Mouse (Mus musculus): ENCODE data around the gene Sept9. TPM values are rescaled to one million over a fixed set of nuclear protein-coding genes. Genes with fewer than 3 reads are reported as not detected.

Sept9 gene
- polyA plus RNA-seq, 1 experiment from 2014 or later = 125 TPM

GRCm38 (mm10) chr11:117291271-117292059, 92.0 kb downstream of the Sept9 start:
- Histone ChIP-seq H3K27ac (no peak overlapping the region; the same call in 1 of the 2 replicates), H3K9me3 (no peaks in the 10 kb centered on the region)
- 97% methylated on average over 30 of the region's 30 CpGs for WGBS

GRCm38 (mm10) chr11:117292446-117292845, 93.0 kb downstream of the Sept9 start:
- WGBS = 87% methylated on average over 11 of the region's 11 CpGs
- Histone ChIP-seq H3K9ac (replicated peaks) (no peak overlapping the region), H3K36me3 (peaks cover 19% of the 10 kb centered on the region), H3K4me1 (replicated peaks) (peaks cover 17% of the 10 kb centered on the region), H3K27me3 (no peaks in the 10 kb centered on the region), H3K27ac (no peak overlapping the region), H3K4me2 (replicated peaks) (no peak overlapping the region), H3K9me3 (no peaks in the 10 kb centered on the region), H3K4me3 (replicated peaks) (no peak overlapping the region)
- ATAC-seq = no peak

More at GRCm38 (mm10) chr11:117291271-117292059, 92.0 kb downstream of the Sept9 start:
- Histone ChIP-seq H3K4me2 (replicated peaks) (no peak overlapping the region), H3K27me3 (no peaks in the 10 kb centered on the region), H3K4me3 (replicated peaks) (no peak overlapping the region), H3K4me1 (replicated peaks) (peaks cover 16% of the 10 kb centered on the region), H3K36me3 (peaks cover 19% of the 10 kb centered on the region), H3K9ac (replicated peaks) (no peak overlapping the region)
- no peak for ATAC-seq

GRCm38 (mm10) chr11:117295266-117295665, 95.8 kb downstream of the Sept9 start:
- 59% methylated on average over 7 of the region's 7 CpGs for WGBS
- no peak overlapping the region for H3K9ac ChIP-seq (replicated peaks)

GRCm38 (mm10) chr11:117296116-117296499, 96.6 kb downstream of the Sept9 start:
- peaks cover 8% of the 10 kb centered on the region for H3K36me3 ChIP-seq
- no peaks in the 10 kb centered on the region for H3K27me3 ChIP-seq
- H3K4me2 ChIP-seq (replicated peaks) = no peak overlapping the region
- no peak overlapping the region for H3K27ac ChIP-seq
- no peaks in the 10 kb centered on the region for H3K9me3 ChIP-seq
- no peak overlapping the region for H3K4me3 ChIP-seq (replicated peaks)
- H3K4me1 ChIP-seq (replicated peaks) = peaks cover 17% of the 10 kb centered on the region
- 68% methylated on average over 4 of the region's 4 CpGs for WGBS
- H3K9ac ChIP-seq (replicated peaks) = 0 out of 2 replicates have a peak overlapping the region, but pooled peaks have one; percentile 14
- ATAC-seq = 0 out of 2 replicates have a peak, but pooled peaks have one; percentile 9

More at GRCm38 (mm10) chr11:117295266-117295665, 95.8 kb downstream of the Sept9 start:
- Histone ChIP-seq H3K4me2 (replicated peaks) (no peak overlapping the region), H3K36me3 (peaks cover 16% of the 10 kb centered on the region), H3K27ac (no peak overlapping the region), H3K27me3 (no peaks in the 10 kb centered on the region), H3K4me3 (replicated peaks) (no peak overlapping the region), H3K9me3 (no peaks in the 10 kb centered on the region), H3K4me1 (replicated peaks) (peaks cover 17% of the 10 kb centered on the region)
- ATAC-seq = no peak

- no peak overlapping the region for H3K27ac ChIP-seq
- no peak overlapping the region for H3K4me3 ChIP-seq (replicated peaks)
- H3K9ac ChIP-seq (replicated peaks) = 0 out of 2 replicates have a peak overlapping the region, but pooled peaks have one; percentile 14
- H3K9me3 ChIP-seq = no peaks in the 10 kb centered on the region
- peaks cover 17% of the 10 kb centered on the region for H3K4me1 ChIP-seq (replicated peaks)
- H3K27me3 ChIP-seq = no peaks in the 10 kb centered on the region
- WGBS = 58% methylated on average over 14 of the region's 14 CpGs
- H3K4me2 ChIP-seq (replicated peaks) = no peak overlapping the region
- H3K36me3 ChIP-seq = peaks cover 2% of the 10 kb centered on the region
- peak; percentile 76 for ATAC-seq
Observed at GRCm38 (mm10) chr11:117296500-117297189, 97.2 kb downstream of the Sept9 start.

- no peak for ATAC-seq
- Histone ChIP-seq H3K4me1 (replicated peaks) (peaks cover 17% of the 10 kb centered on the region), H3K4me2 (replicated peaks) (no peak overlapping the region), H3K27ac (no peak overlapping the region), H3K9me3 (no peaks in the 10 kb centered on the region), H3K27me3 (no peaks in the 10 kb centered on the region), H3K36me3 (no peaks in the 10 kb centered on the region), H3K4me3 (replicated peaks) (no peak overlapping the region), H3K9ac (replicated peaks) (no peak overlapping the region)
- 88% methylated on average over 3 of the region's 3 CpGs for WGBS
Observed at GRCm38 (mm10) chr11:117297190-117297829, 97.8 kb downstream of the Sept9 start.

- ATAC-seq = no peak
- Histone ChIP-seq H3K4me1 (replicated peaks) (peaks cover 19% of the 10 kb centered on the region), H3K9ac (replicated peaks) (no peak overlapping the region), H3K4me3 (replicated peaks) (no peak overlapping the region), H3K4me2 (replicated peaks) (no peak overlapping the region), H3K36me3 (no peaks in the 10 kb centered on the region), H3K9me3 (no peaks in the 10 kb centered on the region), H3K27me3 (no peaks in the 10 kb centered on the region), H3K27ac (no peak overlapping the region)
- 98% methylated on average over 6 of the region's 6 CpGs for WGBS
Observed at GRCm38 (mm10) chr11:117299741-117300140, 100.3 kb downstream of the Sept9 start.

GRCm38 (mm10) chr11:117300809-117301208, 101.3 kb downstream of the Sept9 start:
- H3K36me3 ChIP-seq = no peaks in the 10 kb centered on the region
- no peak overlapping the region for H3K27ac ChIP-seq
- H3K9me3 ChIP-seq = no peaks in the 10 kb centered on the region
- no peak overlapping the region for H3K9ac ChIP-seq (replicated peaks)
- 90% methylated on average over 4 of the region's 4 CpGs for WGBS
- ATAC-seq = no peak
- H3K27me3 ChIP-seq = no peaks in the 10 kb centered on the region
- no peak overlapping the region for H3K4me2 ChIP-seq (replicated peaks)
- H3K4me3 ChIP-seq (replicated peaks) = no peak overlapping the region
- peaks cover 10% of the 10 kb centered on the region for H3K4me1 ChIP-seq (replicated peaks)

- H3K27me3 ChIP-seq = no peaks in the 10 kb centered on the region
- no peaks in the 10 kb centered on the region for H3K36me3 ChIP-seq
- ATAC-seq = no peak
- 77% methylated on average over 6 of the region's 6 CpGs for WGBS
- H3K4me2 ChIP-seq (replicated peaks) = no peak overlapping the region
- 0 out of 2 replicates have a peak, but pooled peaks cover 2% of the 10 kb centered on the region for H3K4me1 ChIP-seq (replicated peaks)
- H3K9me3 ChIP-seq = no peaks in the 10 kb centered on the region
- no peak overlapping the region for H3K4me3 ChIP-seq (replicated peaks)
- no peak overlapping the region for H3K27ac ChIP-seq
- no peak overlapping the region for H3K9ac ChIP-seq (replicated peaks)
Observed at GRCm38 (mm10) chr11:117301716-117302115, 102.3 kb downstream of the Sept9 start.

GRCm38 (mm10) chr11:117302371-117302770, 102.9 kb downstream of the Sept9 start:
- ATAC-seq = no peak
- Histone ChIP-seq H3K9me3 (no peaks in the 10 kb centered on the region), H3K27me3 (no peaks in the 10 kb centered on the region), H3K36me3 (no peaks in the 10 kb centered on the region), H3K4me1 (replicated peaks) (0 out of 2 replicates have a peak, but pooled peaks cover 2% of the 10 kb centered on the region), H3K9ac (replicated peaks) (no peak overlapping the region), H3K4me3 (replicated peaks) (no peak overlapping the region), H3K4me2 (replicated peaks) (no peak overlapping the region), H3K27ac (no peak overlapping the region)
- 96% methylated on average over 5 of the region's 5 CpGs for WGBS

GRCm38 (mm10) chr11:117305509-117306188, 106.2 kb downstream of the Sept9 start:
- Histone ChIP-seq H3K27me3 (no peaks in the 10 kb centered on the region), H3K4me2 (replicated peaks) (no peak overlapping the region), H3K4me3 (replicated peaks) (no peak overlapping the region), H3K4me1 (replicated peaks) (peaks cover 35% of the 10 kb centered on the region), H3K9me3 (no peaks in the 10 kb centered on the region), H3K36me3 (no peaks in the 10 kb centered on the region), H3K9ac (replicated peaks) (no peak overlapping the region), H3K27ac (no peak overlapping the region)
- WGBS = 85% methylated on average over 7 of the region's 7 CpGs
- ATAC-seq = no peak

Measured in midbrain, embryonic 13.5 days (tissue).